Mouse (Mus musculus): ENCODE measurements around the gene Slc25a34.

The Slc25a34 gene

DNA sequence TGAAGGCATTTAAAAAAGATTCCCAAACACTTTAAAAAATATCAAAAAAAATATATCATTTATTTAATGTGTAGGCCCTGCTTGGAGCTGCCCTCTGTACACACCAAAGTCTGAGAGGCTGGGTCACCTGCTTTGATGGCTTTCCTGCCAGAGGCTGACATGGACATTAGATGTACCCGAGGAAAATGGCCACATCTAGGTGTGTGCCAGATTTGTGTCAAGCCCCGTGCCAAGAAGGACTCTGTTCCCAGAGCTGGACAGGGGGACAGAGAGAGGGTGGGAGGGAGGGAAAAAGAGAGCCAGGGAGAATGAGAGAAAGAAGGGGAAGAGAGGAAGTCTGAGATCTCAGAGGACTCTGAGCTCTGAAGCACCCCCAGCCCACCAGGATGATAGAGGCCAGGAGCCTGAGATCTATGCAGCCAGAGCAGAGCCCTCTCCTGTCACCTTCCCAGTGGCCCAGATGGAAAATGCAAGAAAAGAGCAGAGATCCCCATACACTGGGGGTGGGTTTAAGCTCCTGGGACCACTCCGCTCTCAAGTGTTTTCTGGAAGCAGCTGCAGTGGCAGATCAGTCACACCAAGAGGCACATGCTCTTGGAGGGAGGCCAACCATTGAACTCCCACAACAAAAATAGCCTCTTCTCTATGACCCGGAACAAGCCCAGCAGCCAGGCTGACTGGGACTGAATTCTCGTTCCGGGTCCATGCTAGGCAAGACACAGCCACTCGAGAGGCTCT, 19.7 kb upstream of the Slc25a34 start:
- DNase-seq (ENCODE audit: low spot score), result no peak

DNA sequence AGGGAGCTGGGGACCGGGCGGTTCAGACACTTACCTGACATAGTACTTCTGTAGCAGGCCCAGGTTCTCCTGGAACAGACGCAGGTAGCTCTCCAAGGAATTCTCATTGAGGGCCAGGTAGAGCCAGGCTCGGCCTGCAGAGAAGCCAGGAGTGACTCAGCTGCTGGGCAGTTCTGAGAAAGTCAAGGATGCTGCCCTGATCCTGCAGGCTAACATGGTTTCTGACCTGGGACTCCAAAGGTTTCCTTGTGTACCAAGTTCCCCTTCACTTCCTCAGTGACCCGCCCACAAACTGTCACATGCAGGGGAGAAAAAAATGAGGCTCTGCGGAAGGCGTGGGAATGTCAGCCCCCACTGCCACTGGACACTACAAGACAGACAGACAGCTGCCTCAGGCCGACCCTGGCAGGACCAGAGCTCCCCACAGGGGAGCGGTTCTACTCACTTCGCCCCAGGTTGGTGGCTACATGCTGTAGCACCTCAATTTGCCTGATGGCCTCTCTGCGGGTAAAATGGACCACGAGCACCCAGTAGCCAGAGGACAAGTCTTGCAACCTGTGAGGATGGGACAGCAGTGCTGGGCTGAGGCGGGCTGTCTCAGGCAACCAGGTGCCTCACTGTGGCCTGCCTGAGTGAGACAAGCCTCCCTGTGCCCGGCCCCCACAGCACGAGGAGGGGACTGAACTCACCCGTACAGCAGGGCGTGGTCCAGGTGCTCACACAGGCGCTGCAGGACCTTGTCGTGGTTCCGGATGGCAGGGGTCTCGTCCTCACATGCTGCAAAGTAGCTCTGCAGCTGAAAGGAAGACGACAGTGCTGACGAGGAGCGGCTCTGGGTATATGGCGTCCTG, 18.6 kb upstream of the Slc25a34 start:
- DNase-seq (ENCODE audit: low spot score), result no peak

DNA sequence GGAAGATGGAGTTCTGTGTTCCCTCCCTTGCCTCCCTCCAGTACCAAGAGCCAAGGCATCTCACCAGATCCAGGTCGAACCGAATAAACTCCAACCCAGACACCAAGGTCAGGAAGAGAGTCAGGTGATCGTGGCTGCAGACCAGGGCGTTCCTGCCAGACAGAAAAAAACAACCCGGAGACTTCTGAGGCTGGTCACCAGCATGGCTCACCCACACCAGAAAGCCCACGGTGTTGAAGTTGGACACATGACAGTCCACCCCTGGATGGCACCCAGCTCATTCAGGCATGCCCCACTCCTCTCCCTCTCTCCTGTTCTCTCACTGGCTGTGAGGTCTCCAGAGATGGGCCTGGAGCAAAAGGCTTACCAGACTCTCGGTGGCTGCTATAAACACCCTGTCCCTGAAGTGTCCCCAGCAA, 17.7 kb upstream of the Slc25a34 start:
- DNase-seq (ENCODE audit: low spot score), result no peak

DNA sequence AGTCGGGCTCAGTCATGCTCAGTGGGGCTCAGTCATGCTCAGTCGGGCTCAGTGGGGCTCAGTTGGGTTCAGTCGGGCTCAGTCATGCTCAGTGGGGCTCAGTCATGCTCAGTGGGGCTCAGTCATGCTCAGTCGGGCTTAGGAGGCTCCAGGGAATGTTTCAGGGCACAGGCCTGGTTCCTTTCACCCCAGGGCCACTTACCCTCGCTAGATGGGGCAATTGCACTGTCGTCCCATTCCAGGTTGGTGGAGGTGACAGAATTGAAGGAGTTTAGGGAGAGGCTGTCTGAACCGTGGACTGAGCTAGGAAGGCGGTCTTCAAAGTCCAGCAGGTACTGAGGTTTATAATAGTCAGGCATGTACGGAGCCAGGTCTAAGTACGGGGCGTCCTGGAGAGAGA, 15.9 kb upstream of the Slc25a34 start:
- DNase-seq (ENCODE audit: low spot score), result no peak

DNA sequence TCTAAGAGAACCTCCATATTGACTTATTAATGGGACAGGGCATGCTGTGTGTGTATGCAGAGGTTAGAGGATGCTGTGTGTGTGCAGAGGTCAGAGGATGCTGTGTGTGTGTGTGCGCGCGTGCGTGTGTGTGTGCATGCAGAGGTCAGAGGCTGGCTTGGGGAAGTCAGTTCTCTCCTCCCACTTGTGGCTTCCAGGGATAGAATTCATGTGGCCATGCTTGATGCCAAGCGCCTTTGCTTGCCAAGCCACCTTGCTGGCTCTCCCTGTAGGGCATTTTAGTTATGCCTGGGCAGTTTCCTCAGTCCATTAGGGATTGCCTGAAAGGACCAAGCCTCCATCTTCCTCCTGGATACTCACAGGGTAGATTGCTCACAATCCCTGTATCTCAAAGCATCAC, 13.1 kb upstream of the Slc25a34 start:
- DNase-seq (ENCODE audit: low spot score), result no peak

DNA sequence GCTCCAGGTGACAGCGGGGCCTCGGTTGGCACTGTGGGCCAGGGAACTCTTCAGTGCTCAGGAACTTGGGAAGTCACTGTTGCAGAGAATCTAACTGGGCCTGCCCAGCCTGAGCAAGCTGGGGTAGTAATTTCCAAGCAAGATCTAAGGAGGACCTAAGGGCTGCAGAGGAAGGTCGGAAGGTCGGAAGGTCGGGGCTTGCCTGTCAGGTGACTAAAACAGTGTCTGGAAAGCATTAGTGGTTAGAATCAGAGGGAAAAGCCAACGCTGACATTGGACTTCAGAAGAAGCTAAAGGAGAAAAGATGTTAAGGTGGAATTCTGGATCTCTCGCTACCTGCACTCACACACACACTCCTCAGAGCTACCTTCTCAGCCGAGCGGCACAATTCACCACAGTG, 12.4 kb upstream of the Slc25a34 start:
- peak; percentile 28 for DNase-seq (ENCODE audit: low spot score)

DNA sequence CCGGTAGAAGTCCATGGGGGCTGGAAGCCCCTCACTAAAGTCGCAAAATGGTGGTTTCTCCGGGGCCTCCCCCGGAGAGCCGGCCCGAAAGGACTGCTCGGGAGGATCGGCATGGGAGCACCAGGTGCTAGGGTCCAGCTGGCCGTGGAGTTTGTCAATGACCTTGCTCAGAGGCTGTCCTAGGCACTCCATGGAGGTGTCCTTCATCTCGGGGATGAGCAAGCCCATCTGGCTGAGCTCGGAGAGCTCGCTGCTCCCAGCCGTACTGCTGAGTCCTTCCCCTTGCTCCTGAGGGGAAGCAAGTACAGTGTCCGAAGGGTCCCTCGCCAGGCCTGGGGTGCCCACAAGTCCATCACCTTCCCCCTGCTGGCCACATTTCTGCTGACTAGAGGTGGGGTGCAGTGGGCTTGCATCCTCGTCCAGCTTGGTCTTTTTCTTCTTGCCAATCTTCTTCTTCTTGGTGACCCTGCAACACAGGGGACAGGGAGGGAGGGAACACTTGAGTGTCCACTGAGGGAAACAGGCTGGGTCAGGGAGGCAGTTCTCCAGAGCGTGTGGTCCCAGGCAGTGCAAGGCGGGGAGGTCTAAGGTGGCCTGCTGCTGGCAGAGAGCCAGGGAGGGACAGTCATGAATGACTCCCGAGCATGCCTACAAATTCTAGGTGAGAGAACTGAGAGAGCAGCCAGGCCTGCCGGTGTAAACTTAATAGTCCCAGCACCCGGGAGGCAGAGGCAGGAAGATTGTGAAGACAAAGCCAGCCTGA, 8.7 kb upstream of the Slc25a34 start:
- DNase-seq (ENCODE audit: low spot score), result no peak

DNA sequence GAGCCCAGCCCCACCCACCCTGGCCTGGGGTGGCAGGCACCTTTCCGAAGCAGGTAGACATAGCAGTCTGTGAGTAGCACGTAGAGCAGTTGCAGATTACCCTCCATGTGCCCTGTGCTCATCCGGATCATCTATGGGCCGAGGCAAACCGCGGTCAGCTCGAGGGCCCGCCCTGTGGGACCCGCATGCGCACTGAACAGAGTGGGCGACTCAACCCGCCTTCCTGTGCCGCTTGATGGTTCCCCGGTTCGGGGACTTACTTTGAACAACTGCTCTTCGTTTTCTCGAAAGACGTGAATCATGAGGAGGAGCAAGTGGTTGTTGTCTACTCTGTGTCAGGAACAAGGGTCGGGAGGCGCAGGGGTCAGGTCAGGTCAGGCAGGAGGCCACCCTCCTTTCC, 7.6 kb upstream of the Slc25a34 start:
- DNase-seq (ENCODE audit: low spot score), result no peak

DNA sequence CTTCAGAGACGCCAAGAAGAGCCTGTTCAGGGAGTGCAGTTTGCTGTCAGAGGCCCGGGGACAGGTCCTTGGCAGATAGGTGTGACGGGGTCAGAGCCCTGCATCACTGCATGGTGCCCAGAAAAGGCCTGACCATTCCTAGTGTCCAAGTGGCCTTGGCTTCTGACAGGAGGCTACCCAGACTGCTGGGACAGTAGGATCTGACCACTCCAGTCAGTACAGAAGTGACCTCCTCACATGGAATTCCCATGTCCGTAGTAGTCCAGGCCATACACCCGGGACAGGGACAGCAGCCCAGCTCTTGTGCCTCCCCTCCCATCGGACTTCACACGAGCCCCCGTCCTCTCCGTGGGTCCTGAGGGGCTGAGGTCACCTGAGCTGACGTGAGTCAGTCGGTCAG, 6.4 kb upstream of the Slc25a34 start:
- DNase-seq (ENCODE audit: low spot score), result no peak

DNA sequence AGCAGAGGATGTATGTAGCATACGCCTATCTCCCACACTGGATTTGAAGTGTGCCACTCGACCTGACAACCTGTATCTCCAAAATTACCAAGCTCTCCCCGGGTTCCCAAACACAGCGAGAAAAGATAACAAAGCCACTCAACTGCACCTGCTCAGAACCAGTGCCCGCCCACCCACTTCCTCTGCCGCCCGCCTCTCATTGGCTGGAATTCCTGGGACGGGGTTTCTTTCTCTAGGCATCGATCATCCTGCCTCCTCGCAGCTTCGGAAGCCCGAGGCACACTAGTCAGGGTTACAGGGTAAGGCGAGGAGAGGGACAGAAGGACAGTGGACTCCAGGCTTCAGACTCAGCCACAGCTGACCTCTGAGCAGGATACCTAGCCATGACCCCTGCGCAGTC, 5.0 kb upstream of the Slc25a34 start:
- DNase-seq (ENCODE audit: low spot score), result no peak

DNA sequence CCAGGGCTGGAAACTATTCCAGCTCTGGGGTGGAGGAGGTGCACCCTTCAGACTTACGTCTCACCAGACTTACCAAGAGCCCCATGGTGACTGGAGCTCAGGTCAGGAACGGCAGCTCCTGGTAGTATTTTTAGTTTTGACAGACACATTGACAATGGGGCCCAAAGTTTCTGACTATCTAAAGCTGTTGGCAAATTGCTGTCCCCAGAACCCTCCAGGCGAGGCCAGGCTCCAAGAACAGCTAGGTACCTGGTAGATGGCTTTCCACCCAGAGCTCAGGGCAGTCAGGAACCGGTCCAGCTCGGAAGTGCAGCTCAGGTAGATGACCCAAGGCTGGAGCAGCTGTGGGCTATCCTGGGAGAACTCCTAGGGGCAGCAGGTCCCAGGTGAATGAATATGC, 3.9 kb upstream of the Slc25a34 start:
- DNase-seq (ENCODE audit: low spot score), result no peak

DNA sequence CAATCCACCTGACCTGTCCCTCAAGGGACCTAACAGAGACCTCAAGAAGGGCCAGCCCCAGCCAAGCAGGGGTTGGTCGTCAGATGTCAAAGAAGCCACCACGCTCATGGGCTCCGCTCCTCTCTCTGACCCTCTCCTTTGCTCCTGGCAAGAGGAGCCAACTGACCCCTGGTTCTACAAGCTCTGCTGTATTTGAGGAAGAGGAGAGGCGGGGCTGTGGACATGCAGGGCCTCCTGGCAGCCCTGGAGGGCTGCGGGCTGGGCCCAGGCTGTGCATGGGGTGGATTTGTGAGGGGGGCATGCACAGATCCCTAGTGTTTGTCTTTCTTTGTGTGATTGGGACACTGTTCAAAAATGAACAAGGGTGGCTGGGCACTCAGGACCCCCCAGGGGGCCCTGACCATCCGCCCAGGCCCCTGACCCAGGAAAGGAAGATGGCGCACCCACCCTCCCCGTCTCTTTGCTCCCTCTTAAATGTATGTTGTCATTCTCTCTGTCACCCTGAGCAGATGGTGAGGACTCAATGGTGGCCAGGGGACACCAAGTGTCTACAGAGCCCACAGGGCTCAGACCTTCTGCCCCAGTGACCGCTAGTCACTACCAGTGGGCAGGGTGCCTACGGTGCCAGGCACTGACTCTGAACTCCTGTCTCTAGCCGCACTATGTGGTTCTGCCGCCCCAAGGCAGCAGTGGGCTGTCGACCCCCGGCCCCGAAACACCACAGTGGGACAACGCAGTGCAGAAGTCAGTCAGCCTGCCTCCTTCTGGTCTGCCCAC, 2.3 kb upstream of the Slc25a34 start:
- DNase-seq (ENCODE audit: low spot score), result no peak

DNA sequence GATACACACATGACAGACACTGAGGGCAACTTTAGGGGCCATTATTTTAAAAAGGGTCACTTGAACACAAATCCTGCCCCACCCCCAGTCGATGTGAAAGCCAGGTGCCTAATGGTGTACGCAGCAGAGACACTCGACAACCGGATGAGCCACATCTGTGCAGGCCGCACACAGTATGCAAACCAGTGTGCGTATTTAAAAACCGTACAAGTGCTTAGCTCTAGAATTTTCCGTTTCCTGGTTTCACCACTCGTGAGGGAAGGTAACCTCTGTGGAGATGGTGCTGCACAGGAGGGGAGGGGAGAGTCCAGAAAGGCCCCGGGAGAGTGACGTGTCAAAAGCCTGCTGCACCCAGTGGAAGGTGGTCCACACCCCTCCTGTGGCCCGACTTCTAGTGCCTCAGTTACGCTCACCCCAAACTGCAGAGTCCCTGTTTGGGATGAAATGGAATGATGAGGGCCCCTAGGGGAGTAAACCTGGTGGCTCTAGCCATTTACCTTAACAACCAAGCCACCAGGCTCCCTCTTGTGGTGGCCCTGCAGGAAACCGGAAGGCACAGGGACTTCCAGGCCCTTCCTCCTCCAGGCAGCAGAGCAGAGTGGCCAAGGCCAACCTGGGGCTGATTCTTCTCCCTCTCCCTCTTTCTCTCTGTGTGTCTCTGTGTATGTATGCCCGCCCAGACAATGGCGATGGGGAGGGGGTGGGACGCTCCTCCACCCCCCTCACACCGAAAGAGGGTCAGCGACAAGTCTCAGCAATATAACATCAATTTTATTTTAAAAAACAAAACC, 1.6 kb upstream of the Slc25a34 start:
- peak; percentile 44 for DNase-seq (ENCODE audit: low spot score)

DNA sequence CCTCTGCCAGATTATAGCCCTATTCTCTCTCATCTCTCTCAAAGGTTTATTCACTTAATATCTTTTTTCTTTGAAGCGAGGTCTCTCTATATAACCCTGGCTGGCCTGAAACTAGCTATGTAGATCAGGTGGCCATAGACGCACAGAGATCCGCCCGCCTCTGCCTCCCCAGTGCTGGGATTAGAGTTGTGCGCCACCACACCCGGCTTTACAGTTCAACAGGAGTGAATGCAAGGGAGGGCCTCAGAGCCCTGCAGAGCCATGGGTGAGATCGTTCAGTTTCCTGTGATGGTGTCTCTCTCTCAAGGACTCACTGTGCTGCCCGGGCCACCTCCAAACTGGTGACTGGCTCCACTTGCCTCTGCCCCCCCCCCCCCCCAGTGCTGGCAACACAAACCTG, 513 bp upstream of the Slc25a34 start:
- no peak for DNase-seq (ENCODE audit: low spot score)

DNA sequence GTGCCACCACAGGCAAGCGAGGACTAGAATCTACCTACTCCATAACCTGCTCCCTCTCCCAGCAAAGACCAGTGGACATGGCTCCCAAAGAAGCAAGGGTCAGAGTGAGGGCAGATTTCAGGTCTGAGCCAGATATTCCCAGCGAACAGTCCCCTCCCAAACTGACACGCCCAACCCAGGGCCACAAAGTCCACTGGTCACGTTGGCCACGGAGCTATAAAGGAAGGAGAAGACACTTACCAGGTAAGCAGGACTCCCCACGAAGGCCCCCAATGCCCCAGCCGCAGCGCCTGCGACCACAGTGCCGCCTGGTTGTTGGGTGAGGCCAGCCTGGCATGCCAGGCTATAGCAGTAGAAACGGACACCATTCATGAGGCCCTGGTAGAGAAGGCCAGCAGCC, 584 bp downstream of the Slc25a34 start:
- peak; percentile 79 for DNase-seq (ENCODE audit: low spot score)

DNA sequence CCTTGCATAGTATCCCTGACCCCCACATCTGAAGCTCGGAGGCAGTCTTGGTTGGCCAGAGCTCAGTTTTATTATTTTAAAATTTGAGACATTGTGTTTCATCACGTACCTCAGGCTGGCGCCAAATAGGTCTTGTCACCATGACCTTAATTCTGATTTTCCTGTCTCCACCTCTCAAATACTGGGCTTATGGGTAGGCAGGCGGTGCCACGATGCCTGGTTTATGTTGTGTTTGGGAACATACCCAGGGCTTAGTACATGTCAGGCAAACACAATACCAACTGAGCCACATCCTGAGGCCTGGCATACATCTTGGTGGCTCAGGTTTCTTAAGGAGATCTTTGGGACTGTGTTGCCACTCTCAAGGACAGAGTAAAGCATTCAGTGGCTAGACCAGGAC, 1.0 kb downstream of the Slc25a34 start:
- DNase-seq (ENCODE audit: low spot score), result no peak

DNA sequence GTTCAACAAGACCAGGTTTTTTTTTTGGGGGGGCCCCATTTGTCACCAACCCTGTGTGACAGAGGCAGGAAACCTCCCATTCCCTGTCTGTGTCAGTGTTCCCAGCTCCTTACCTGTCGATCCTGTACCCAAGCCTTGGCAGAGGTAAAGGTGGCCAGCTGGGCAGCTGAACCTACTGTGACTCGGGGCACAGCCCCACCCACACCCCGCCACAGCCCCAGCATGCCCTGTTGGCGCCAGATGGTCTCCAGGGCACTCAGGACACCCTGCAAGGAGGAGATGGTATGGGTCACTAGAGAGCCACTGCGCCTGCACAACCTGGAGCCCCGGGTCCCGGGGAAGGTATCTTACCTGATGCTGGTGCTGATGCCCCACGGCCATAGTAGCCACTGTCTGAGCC, 1.5 kb downstream of the Slc25a34 start:
- no peak for DNase-seq (ENCODE audit: low spot score)

DNA sequence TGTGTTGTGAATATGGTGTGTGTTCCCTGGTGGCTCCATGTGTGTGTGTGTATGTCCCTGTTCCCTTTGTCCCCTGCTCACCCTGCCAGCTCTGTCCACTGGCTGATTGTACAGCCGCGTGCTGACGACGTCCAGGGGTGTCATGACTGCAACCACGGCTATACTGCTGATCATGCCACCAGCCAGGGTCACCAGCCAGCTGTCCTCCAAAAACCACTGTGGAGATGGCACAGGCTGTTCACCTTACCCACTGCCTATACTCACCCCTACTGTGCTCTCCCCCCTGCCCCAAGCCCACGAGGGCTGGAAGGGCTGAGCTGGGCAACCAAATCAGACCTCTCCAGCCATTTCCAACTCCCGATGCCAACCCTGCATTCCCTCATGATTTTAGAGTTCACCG, 2.3 kb downstream of the Slc25a34 start:
- no peak for DNase-seq (ENCODE audit: low spot score)

DNA sequence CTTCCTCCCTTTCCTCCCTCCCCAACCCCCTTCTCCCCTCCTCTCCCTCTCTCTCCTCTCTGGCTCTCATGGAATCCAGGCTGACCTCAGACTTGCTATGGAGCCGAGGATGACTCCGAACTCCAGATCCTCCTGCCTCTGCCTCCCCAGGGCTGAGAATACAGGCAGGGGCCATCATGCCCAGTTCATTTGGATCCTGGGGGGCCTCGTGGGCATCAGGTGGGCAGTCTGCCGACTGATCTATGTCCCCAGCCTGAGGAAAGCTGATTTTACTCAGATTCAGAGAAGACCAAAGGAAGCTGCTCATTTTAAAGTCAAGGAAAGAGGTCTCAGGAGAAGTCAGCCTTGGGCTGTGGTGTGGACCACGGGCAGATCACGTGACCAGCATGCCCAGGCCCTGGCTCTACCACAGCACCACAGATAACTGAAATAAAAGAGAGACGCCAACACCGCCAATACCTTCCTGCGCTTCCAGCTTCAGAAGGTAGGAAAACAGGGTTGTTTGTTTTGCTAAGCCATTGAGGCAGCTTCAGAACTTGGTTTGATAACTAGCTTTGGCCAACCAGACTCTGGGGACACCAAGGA, 4.2 kb downstream of the Slc25a34 start:
- no peak for DNase-seq (ENCODE audit: low spot score)

DNA sequence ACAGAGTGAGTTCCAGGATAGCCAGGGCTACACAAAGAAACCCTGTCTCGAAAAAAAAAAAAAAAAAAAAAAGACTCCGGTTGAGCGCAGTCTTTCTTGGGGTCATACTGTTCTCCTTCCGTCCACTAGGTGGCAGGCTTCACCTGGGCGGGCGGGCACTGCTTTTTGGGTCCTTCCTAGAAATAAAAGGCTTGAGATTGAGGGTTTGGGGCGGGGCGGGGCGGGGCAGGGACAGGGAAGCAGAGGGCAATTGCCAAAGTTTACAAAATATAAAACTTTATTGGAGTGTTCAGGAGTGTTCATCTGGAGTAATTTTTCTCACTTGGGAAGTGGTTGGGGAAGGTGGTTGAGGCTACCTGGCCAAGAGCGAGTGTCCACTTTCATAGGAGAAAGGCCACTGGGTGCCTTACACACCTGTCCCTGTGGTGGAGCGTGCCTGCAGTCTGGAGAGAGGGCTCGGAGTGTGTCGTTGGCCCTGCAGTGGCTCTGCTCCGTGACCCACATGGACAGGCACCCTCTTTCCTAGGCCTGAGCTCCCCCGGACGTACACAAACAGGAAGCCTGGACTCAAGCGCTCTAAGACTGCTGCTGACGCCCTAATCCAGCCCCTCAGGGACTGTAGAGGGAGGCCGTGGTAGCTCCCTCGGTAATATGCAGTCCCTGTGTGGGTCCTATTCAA, 4.9 kb downstream of the Slc25a34 start, which contains the start of gene Tmem82:
Gene Tmem82, minus strand, starts transcription at position 69 of the 679 bp plus-strand sequence.
- DNase-seq (ENCODE audit: low spot score), result peak; percentile 48

Data from yolk sac, embryonic 10.5 days (tissue).